Mouse (Mus musculus): ENCODE data around the gene Slc46a1.

DNA sequence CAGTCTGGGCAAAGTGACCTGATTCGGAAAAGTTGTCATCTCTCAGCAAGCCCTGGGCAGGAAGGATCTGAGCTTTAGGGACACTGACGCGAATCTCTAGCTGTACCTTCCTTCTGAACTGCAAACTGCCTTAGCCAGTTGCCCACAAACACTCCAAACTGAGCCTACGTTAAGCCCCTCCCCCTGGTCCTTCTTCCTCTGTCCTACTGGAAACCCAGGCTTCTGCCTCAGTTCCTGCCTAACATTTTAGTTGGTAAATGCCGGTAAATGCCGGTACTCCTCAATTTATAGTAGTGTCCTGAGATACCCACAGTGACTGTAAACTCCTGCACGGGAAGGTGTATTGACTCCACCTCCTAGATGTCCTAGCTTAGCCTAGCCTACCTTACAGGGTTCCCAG, 18.1 kb downstream of the Slc46a1 start:
- TF ChIP-seq CTCF (IDR thresholded peaks at IDR 0.05; ENCODE audit: borderline replicate concordance, insufficient read depth, low read length) (no peak), POLR2A (IDR thresholded peaks at IDR 0.05; ENCODE audit: low read depth, low read length) (no peak)
